Mouse (Mus musculus) embryonic fibroblast, embryonic 13.5 days (primary cell): ENCODE data around the gene Guca2b. TPM values are rescaled to one million over a fixed set of nuclear protein-coding genes. Genes with fewer than 3 reads are reported as not detected.

Experiments
- H3K27ac ChIP-seq: 2 replicates; pipeline ENCODE4 v1.5.1; 2012; ENCODE audit warnings: low read length, control low read depth, inconsistent platforms; ENCODE audit not compliant: insufficient read depth
- H3K4me1 ChIP-seq: 2 replicates; pipeline ENCODE4 v1.6.1; 2011; ENCODE audit warnings: low read length; ENCODE audit not compliant: control insufficient read depth, insufficient read depth
- H3K4me3 ChIP-seq: 2 replicates; pipeline ENCODE4 v1.5.1; 2011; ENCODE audit warnings: mild to moderate bottlenecking, control low read depth, low read length; ENCODE audit not compliant: insufficient read depth
- CTCF ChIP-seq: IDR thresholded peaks from 2 replicates; pipeline ENCODE4 v1.5.1; 2011; ENCODE audit warnings: mild to moderate bottlenecking, control low read depth, low read length, moderate library complexity, borderline replicate concordance; ENCODE audit not compliant: insufficient read depth
- POLR2A ChIP-seq: IDR thresholded peaks from 2 replicates; pipeline ENCODE4 v1.6.1; 2011; ENCODE audit warnings: low read depth, mild to moderate bottlenecking, control low read depth, low read length, moderate library complexity
- polyA plus RNA-seq: library from polyadenylated mRNA; stranded (reverse); fragments of >200 nt; gene quantifications from 2 replicates; pipeline ENCODE4 v1.2.4, GENCODE M21; 2011; ENCODE audit warnings: low read depth; ENCODE audit not compliant: missing spikeins, insufficient read length

The Guca2b gene
- polyA plus RNA-seq, result not detected in 2 replicates

- H3K4me1 ChIP-seq, result peaks cover 12% of the 10 kb centered on the region
- no peak within 1 kb of the TSS for H3K27ac ChIP-seq
- no peak for TF ChIP-seq POLR2A
- TF ChIP-seq CTCF, result no peak
- H3K4me3 ChIP-seq, result no peak within 1 kb of the TSS
Measured at GRCm38 (mm10) chr4:119658731-119659130, at the start of gene Guca2b. Gene Guca2b (minus strand): TSS chr4:119658954.

DNA sequence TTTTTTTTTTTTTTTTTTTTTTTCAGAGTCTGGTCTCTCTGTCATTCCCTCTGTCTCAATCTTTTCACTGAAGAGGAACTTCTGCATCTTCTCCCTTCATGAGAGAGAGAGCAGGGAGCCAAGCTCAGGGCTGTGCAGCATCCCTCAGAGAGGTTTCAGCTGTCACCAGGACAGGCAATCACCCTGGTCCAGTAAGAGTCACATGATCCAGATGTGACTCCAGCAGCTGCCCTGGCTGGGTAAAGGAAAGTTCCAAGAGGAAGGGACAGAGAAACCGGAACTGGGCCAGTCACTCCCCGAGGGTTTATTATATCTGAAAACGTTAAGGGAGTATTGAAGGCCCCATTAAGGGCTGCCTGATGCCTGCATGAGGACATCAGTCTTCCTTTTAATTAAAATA, 49.0 kb upstream of the Guca2b start:
- Histone ChIP-seq H3K27ac (no peak overlapping the region), H3K4me1 (no peaks in the 10 kb centered on the region), H3K4me3 (no peak overlapping the region)
- TF ChIP-seq POLR2A, result no peak
- no peak for TF ChIP-seq CTCF

DNA sequence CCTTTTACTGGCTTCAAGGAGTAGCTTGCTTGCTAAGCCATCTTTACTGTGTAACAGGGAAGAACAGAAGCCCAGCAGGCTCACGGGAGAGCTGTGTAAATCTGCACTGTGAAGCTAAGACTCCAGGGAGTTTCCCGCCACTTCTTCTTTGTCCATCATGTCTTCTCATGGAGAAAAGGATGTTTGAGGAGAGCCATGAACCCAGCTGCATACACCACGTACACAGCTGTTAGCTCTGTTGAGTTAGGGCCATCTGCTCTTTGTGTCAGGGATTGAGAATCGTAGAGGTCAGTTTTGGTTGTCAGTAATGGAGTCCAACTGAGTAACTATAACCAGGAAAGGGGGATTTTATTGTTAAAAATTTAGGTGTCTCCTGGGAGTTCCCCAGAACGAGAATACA, 48.6 kb upstream of the Guca2b start:
- Histone ChIP-seq H3K4me3 (no peak overlapping the region), H3K27ac (no peak overlapping the region), H3K4me1 (no peaks in the 10 kb centered on the region)
- TF ChIP-seq CTCF (no peak), POLR2A (no peak)

GRCm38 (mm10) chr4:119703965-119704364, 45.2 kb upstream of the Guca2b start:
- Histone ChIP-seq H3K4me3 (no peak overlapping the region), H3K4me1 (no peaks in the 10 kb centered on the region), H3K27ac (no peak overlapping the region)
- TF ChIP-seq POLR2A, result no peak
- TF ChIP-seq CTCF, result no peak

- H3K4me3 ChIP-seq, result no peak overlapping the region
- H3K27ac ChIP-seq, result no peak overlapping the region
- TF ChIP-seq POLR2A (no peak), CTCF (no peak)
- H3K4me1 ChIP-seq, result no peaks in the 10 kb centered on the region
Measured at GRCm38 (mm10) chr4:119701269-119701954, 42.7 kb upstream of the Guca2b start.

DNA sequence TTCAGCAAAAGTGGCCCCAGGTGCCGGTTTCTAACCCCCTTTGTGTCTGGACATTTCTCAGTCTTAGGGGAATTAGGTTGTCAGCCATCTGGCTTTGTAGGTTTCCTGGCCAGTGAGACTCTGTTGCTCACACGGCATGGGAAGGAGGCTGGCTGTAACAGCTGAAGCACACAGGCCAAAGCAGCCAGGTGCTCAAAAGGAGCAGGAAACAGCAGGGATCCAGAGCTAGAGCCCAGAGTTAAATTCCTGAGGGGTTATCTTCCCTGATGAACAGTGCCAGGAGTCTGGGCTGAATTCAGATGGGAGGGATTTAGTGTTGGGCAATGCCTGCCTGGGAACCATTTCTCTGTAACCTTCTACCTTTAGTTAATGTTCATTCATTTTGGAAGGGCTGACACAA, 39.6 kb upstream of the Guca2b start:
- TF ChIP-seq POLR2A (no peak), CTCF (no peak)

DNA sequence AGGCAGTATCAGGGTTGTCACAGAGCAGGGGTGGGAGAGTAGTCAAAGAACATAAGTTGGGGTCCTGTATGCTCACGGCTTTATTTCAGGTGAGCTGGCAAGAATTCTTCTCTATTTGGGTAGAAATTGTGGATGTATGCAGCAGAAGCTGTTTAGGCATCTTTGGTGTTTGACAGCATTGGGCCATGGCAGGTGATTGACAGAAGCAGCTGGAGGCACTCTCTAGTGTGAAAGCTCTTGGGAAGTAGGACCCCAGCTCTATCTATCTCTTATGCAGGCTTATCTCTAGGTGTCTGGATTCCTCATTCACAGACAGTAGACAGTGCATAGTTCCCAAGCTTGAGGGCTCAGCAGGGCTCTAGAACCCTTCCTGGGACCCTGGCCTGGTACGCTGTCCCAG, 27.0 kb upstream of the Guca2b start:
- Histone ChIP-seq H3K27ac (no peak overlapping the region), H3K4me1 (no peaks in the 10 kb centered on the region), H3K4me3 (no peak overlapping the region)
- TF ChIP-seq POLR2A, result no peak

More for the DNA sequence above, 39.6 kb upstream of the Guca2b start:
- H3K4me1 ChIP-seq, result no peaks in the 10 kb centered on the region
- no peak overlapping the region for H3K4me3 ChIP-seq
- H3K27ac ChIP-seq, result no peak overlapping the region

- Histone ChIP-seq H3K4me1 (no peaks in the 10 kb centered on the region), H3K27ac (no peak overlapping the region), H3K4me3 (no peak overlapping the region)
- no peak for TF ChIP-seq CTCF
- TF ChIP-seq POLR2A, result no peak
Measured at GRCm38 (mm10) chr4:119682596-119682995, 23.8 kb upstream of the Guca2b start.

- Histone ChIP-seq H3K4me3 (no peak overlapping the region), H3K4me1 (no peaks in the 10 kb centered on the region; the same call in 1 of the 2 replicates), H3K27ac (no peak overlapping the region)
- no peak for TF ChIP-seq POLR2A
- peak; percentile 38; the same call in 1 of the 2 replicates for TF ChIP-seq CTCF
Measured at GRCm38 (mm10) chr4:119672685-119673084, 13.9 kb upstream of the Guca2b start.

DNA sequence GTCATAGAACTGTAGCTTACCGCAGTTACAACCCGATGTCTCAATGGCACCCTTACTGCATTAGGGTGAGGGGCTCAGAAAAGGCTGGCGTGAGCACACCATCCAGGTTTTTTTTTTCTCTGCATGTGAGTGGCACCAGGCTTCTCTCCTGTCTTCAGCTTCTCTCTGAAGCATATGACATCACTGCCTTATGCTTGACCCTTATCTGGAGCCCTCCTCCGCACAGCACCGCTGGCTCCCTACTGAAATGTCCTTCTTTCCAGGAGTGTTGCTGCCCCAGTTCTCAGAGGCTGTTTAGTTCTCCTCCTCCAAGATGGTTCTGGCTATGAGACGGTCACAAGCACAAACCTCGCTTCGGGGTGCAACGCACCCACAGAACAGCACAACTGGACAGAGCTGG, 12.4 kb upstream of the Guca2b start:
- TF ChIP-seq CTCF, result no peak
- no peak for TF ChIP-seq POLR2A
- no peak overlapping the region for H3K4me3 ChIP-seq
- H3K27ac ChIP-seq, result no peak overlapping the region
- H3K4me1 ChIP-seq, result no peaks in the 10 kb centered on the region; the same call in 1 of the 2 replicates
